24 mouse cellular contexts compared by ENCODE assay signal in genomic region chr13:39347761-39348160, GRCm38 (mm10).
DNase-seq lines count a peak whose midpoint lies in the region; ATAC-seq and TF ChIP-seq lines count a peak whose summit lies in the region.
"Had no signal": no experiment of that assay in that cellular context is flagged by ENCODE, and none has a peak within 500 bp of the region (broad histone marks: within the 10 kb centered on the region; RNA-seq: fewer than 3 reads in every experiment).

No protein-coding gene starts in this region.

- TF ChIP-seq CTCF in intestine, postnatal 0 days (IDR thresholded peaks at IDR 0.05; ENCODE audit: low read depth), result no peak

- WGBS in intestine, postnatal 0 days, result 81% methylated on average over 6 of the region's 6 CpGs

- no peaks in the 10 kb centered on the region for H3K9me3 ChIP-seq in intestine, postnatal 0 days (ENCODE audit: control insufficient read depth)
- H3K9me3 ChIP-seq: forebrain, embryonic 15.5 days; heart, embryonic 12.5 days; hindbrain, embryonic 10.5 days; limb, embryonic 10.5 days; liver, embryonic 15.5 days; midbrain, embryonic 15.5 days; neural tube, embryonic 12.5 days had no signal

- H3K4me1 ChIP-seq in intestine, postnatal 0 days (replicated peaks; ENCODE audit: control insufficient read depth, insufficient read depth, low read length), result no peaks in the 10 kb centered on the region
- H3K4me1 ChIP-seq: heart, embryonic 12.5 days; hindbrain, embryonic 10.5 days; limb, embryonic 10.5 days; liver, embryonic 15.5 days; midbrain, embryonic 15.5 days; neural tube, embryonic 12.5 days had no signal

- no peaks in the 10 kb centered on the region for H3K27me3 ChIP-seq in intestine, postnatal 0 days (replicated peaks; ENCODE audit: control insufficient read depth, insufficient read depth, low read length)
- H3K27me3 ChIP-seq: forebrain, embryonic 15.5 days; heart, embryonic 12.5 days; liver, embryonic 15.5 days; midbrain, embryonic 15.5 days; neural tube, embryonic 12.5 days had no signal

- ATAC-seq in intestine, postnatal 0 days, result no peak
- ATAC-seq: activated CD4-positive, CD25-positive, alpha-beta regulatory T cell, adult 4 months; forebrain, embryonic 15.5 days; midbrain, embryonic 15.5 days had no signal

- no peak overlapping the region for H3K9ac ChIP-seq in intestine, postnatal 0 days (ENCODE audit: low read depth, low read length)
- H3K9ac ChIP-seq: forebrain, embryonic 15.5 days; heart, embryonic 12.5 days; liver, embryonic 15.5 days; midbrain, embryonic 15.5 days; neural tube, embryonic 12.5 days had no signal

- H3K36me3 ChIP-seq in intestine, postnatal 0 days (ENCODE audit: control insufficient read depth, insufficient read depth), result no peaks in the 10 kb centered on the region
- H3K36me3 ChIP-seq: forebrain, embryonic 15.5 days; heart, embryonic 12.5 days; hindbrain, embryonic 10.5 days; limb, embryonic 10.5 days; liver, embryonic 15.5 days; midbrain, embryonic 15.5 days; neural tube, embryonic 12.5 days had no signal

- no peak overlapping the region for H3K4me3 ChIP-seq in intestine, postnatal 0 days (ENCODE audit: low read depth, low read length)
- H3K4me3 ChIP-seq: forebrain, embryonic 15.5 days; heart, embryonic 12.5 days; hindbrain, embryonic 10.5 days; limb, embryonic 10.5 days; liver, embryonic 15.5 days; midbrain, embryonic 15.5 days; neural tube, embryonic 12.5 days had no signal

- DNase-seq in right cerebral cortex, adult 18-20 months, result peak; percentile 5
- DNase-seq in right cerebral cortex, postnatal 14 days, result no peak
- DNase-seq in cerebellum, adult 18-20 months, result peak; percentile 44 to 53
- peak; percentile 32 to 41 for DNase-seq in cerebellum, postnatal 10 days
- no peak for DNase-seq in urinary bladder, postnatal 36 days (ENCODE audit: low spot score in 2 of 2)
- no peak for DNase-seq in kidney, adult 9 months
- DNase-seq: adrenal gland, postnatal 14 days; gastrocnemius, postnatal 25 days; heart, adult 18-20 months; heart, postnatal 10 days; kidney, adult 18-20 months; liver; spleen, adult 18-20 months had no signal

- H3K27ac ChIP-seq in intestine, postnatal 0 days (ENCODE audit: low read depth, low read length), result no peak overlapping the region
- H3K27ac ChIP-seq: forebrain, embryonic 15.5 days; hindbrain, embryonic 10.5 days; kidney, postnatal 0 days; limb, embryonic 10.5 days; liver, embryonic 15.5 days; macrophage; midbrain, embryonic 15.5 days; neural tube, embryonic 12.5 days had no signal

- H3K4me2 ChIP-seq in intestine, postnatal 0 days (replicated peaks; ENCODE audit: low read depth), result no peak overlapping the region
- H3K4me2 ChIP-seq: forebrain, embryonic 15.5 days; heart, embryonic 12.5 days; liver, embryonic 15.5 days; midbrain, embryonic 15.5 days; neural tube, embryonic 12.5 days had no signal

Comparison
In these comparisons a context has a peak if more than half of its experiments do, and no peak if none do; other contexts are left out.
1. DNase-seq: peak in right cerebral cortex, adult 18-20 months (single experiment), cerebellum, adult 18-20 months (2 of 2) and cerebellum, postnatal 10 days (2 of 2); none in right cerebral cortex, postnatal 14 days (single experiment), urinary bladder, postnatal 36 days (0 of 2) and kidney, adult 9 months (single experiment).